Mouse (Mus musculus): Measurements from ENCODE around the gene Lamp2.
"Not testable (repeated sequence)": the region's sequence is repeated elsewhere in the genome, so short reads cannot be mapped to it uniquely, and the experiment has no call there.

Gene Lamp2

GRCm38 (mm10) chrX:38426043-38426442 is 30.2 kb downstream of the Lamp2 start:
- no peak for DNase-seq

GRCm38 (mm10) chrX:38423096-38423495 is 33.2 kb downstream of the Lamp2 start:
- no peak for DNase-seq

GRCm38 (mm10) chrX:38422396-38422795 is 33.9 kb downstream of the Lamp2 start:
- DNase-seq = no peak

GRCm38 (mm10) chrX:38403879-38404278 is 52.4 kb downstream of the Lamp2 start:
- DNase-seq = no peak

- no peak for DNase-seq
These were observed 53.3 kb downstream of the Lamp2 start for GRCm38 (mm10) chrX:38402981-38403380.

- DNase-seq = no peak
These were observed 54.2 kb downstream of the Lamp2 start for GRCm38 (mm10) chrX:38402004-38402403.

- DNase-seq = no peak
These were observed 55.6 kb downstream of the Lamp2 start for GRCm38 (mm10) chrX:38400616-38401015.

- DNase-seq = no peak
These were observed 56.6 kb downstream of the Lamp2 start for GRCm38 (mm10) chrX:38399671-38400070.

GRCm38 (mm10) chrX:38373169-38373568 is 83.1 kb downstream of the Lamp2 start:
- not testable (repeated sequence) for DNase-seq

- not testable (repeated sequence) for DNase-seq
These were observed 91.6 kb downstream of the Lamp2 start for GRCm38 (mm10) chrX:38364621-38365020.

- no peak for DNase-seq
These were observed 94.2 kb downstream of the Lamp2 start for GRCm38 (mm10) chrX:38362016-38362415.

Data from thymus, adult 18-20 months (tissue).